Mouse (Mus musculus): ENCODE measurements around the gene Olfr1094. TPM values are rescaled to one million over a fixed set of nuclear protein-coding genes. Genes with fewer than 3 reads are reported as not detected.

Gene Olfr1094
- polyA plus RNA-seq (2012; fragmentation: generic; extraction: Trizol) = not detected

DNA sequence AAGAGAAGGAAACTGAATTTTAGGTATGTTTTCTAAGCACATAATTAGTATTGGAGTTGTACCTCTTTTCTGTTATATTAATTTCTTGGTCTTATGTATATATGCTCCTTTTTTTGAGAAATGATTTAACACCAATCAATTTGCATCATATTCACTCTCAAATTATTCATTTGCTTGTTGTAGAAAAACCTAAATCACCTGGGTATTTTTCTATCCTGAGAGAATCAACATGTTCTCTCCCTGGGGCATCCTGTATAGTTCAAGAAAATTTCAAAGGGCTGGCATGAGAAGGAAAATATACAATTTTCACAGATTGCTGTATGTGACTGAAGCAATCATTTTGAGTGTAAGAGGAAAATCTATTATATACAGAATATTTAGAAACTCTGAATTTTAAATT is at the start of gene Olfr1094:
Gene Olfr1094, plus strand, starts transcription at position 301 of the 400 bp plus-strand sequence.

DNA sequence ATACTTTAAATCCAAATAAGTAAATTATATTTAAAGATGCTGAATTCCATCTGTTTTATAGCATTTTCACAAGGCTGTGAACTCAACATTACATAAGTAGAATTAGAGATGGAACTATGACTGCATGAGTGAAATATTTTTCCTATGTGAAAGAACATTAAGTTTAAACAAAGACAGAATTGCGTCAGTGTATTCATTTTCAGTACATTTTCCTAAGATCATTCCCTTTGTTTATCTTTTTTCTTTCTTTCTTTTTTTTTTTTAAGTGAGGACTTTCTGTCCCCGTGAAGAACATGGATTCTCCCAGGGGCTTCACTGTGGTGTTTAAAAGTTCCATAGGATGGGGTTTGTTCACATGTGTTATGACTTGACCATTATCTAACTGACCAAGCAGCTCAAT is 42.3 kb upstream of the Olfr1094 start, which contains the start of gene Olfr1093:
Gene Olfr1093, plus strand, starts transcription at position 301 of the 400 bp plus-strand sequence.

DNA sequence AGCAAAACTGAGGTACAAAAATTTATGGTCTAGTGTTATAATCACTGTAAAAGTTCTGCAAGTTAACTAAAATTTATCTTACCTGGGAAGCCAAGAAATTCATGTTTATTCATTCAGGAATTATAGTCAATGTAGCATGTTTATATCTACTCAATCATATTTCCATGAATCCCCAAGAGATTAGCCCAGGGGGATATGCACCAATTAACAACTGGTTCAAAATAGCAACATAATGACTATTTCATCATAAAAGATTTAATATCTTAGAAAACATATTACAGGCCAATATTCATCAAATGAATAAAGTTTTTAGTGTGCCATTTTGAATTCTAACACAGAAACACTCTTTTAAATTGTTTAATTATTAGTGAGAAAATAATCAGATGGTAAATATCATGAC is 14.5 kb upstream of the Olfr1094 start, which contains the start of gene Olfr141:
Gene Olfr141, minus strand, starts transcription at position 101 of the 400 bp plus-strand sequence.

DNA sequence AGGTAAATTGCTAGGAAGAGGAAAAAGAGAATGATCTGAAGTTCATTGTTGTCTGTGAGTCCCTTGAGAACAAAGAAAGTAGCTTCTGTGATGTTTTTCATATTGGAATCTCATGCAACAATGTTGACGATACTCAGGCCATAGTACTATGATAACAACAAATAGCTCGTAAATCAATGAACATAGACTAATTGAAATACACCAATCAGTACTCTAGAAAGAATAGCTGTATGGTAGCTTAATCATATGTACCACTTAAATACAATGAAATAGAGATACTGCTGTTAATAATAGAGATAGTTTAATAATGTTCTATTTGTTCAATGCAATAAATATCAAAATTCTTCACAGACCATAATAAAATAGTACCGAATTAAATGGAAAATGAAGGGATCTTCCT is 27.1 kb downstream of the Olfr1094 start, which contains the start of gene Olfr1095:
Gene Olfr1095, minus strand, starts transcription at position 101 of the 400 bp plus-strand sequence.

DNA sequence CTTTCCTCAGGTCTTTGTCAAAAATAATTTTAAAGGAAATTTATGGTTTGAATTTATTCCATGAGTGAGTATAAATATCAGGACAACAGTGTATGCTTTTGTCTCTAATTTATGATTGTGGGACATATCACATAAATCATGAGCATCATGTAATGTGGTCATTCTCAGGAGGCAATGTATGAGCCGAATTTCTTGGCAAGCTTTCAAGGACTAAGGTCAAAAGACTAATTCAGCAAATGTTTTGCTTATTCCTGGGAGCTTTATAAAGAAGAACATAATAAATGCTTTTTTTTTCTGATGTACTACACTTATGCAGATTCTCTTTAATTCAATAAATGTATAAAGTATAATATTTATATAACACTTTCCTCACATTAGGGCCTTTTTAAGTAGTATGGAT is 50.2 kb downstream of the Olfr1094 start, which contains the start of gene Gm13723:
Gene Gm13723, minus strand, starts transcription at position 101 of the 400 bp plus-strand sequence.

Other genes starting within 250 kb of the Olfr1094 start
- gene Olfr1082, start 225.7 kb upstream of the Olfr1094 start, polyA plus RNA-seq (2012; fragmentation: generic; extraction: Trizol) = not detected
- gene Olfr1084, start 184.9 kb upstream of the Olfr1094 start, polyA plus RNA-seq (2012; fragmentation: generic; extraction: Trizol) = not detected
- gene Olfr1085, start 162.6 kb upstream of the Olfr1094 start, polyA plus RNA-seq (2012; fragmentation: generic; extraction: Trizol) = not detected
- not detected for gene Olfr1086, start 144.6 kb upstream of the Olfr1094 start, polyA plus RNA-seq (2012; fragmentation: generic; extraction: Trizol)
- gene Olfr1087, start 126.3 kb upstream of the Olfr1094 start, polyA plus RNA-seq (2012; fragmentation: generic; extraction: Trizol) = not detected
- gene Olfr1089, start 91.0 kb upstream of the Olfr1094 start, polyA plus RNA-seq (2012; fragmentation: generic; extraction: Trizol) = not detected
- not detected for gene Olfr1090, start 65.7 kb upstream of the Olfr1094 start, polyA plus RNA-seq (2012; fragmentation: generic; extraction: Trizol)
- not detected for gene Olfr1093, start 42.2 kb upstream of the Olfr1094 start, polyA plus RNA-seq (2012; fragmentation: generic; extraction: Trizol)
- gene Olfr141, start 14.6 kb upstream of the Olfr1094 start, polyA plus RNA-seq (2012; fragmentation: generic; extraction: Trizol) = not detected
- not detected for gene Olfr1095, start 27.0 kb downstream of the Olfr1094 start, polyA plus RNA-seq (2012; fragmentation: generic; extraction: Trizol)
- not detected for gene Gm13723, start 50.1 kb downstream of the Olfr1094 start, polyA plus RNA-seq (2012; fragmentation: generic; extraction: Trizol)
- gene Olfr1097, start 67.6 kb downstream of the Olfr1094 start, polyA plus RNA-seq (2012; fragmentation: generic; extraction: Trizol) = not detected
- gene Olfr1098, start 99.9 kb downstream of the Olfr1094 start, polyA plus RNA-seq (2012; fragmentation: generic; extraction: Trizol) = not detected
- not detected for gene Olfr1099, start 136.0 kb downstream of the Olfr1094 start, polyA plus RNA-seq (2012; fragmentation: generic; extraction: Trizol)
- not detected for gene Olfr1100, start 155.3 kb downstream of the Olfr1094 start, polyA plus RNA-seq (2012; fragmentation: generic; extraction: Trizol)
- not detected for gene Olfr1101, start 166.6 kb downstream of the Olfr1094 start, polyA plus RNA-seq (2012; fragmentation: generic; extraction: Trizol)
- gene Olfr1102, start 173.7 kb downstream of the Olfr1094 start, polyA plus RNA-seq (2012; fragmentation: generic; extraction: Trizol) = not detected
- gene Olfr1104, start 202.4 kb downstream of the Olfr1094 start, polyA plus RNA-seq (2012; fragmentation: generic; extraction: Trizol) = not detected
- gene Olfr1105, start 211.9 kb downstream of the Olfr1094 start, polyA plus RNA-seq (2012; fragmentation: generic; extraction: Trizol) = not detected
- gene Olfr1106, start 227.6 kb downstream of the Olfr1094 start, polyA plus RNA-seq (2012; fragmentation: generic; extraction: Trizol) = not detected